Mouse (Mus musculus): ENCODE measurements around the gene Gdf2. TPM values are rescaled to one million over a fixed set of nuclear protein-coding genes. Genes with fewer than 3 reads are reported as not detected.

Gdf2 gene
- polyA plus RNA-seq, 1 experiment from 2014 or later: 0.48 TPM

DNA sequence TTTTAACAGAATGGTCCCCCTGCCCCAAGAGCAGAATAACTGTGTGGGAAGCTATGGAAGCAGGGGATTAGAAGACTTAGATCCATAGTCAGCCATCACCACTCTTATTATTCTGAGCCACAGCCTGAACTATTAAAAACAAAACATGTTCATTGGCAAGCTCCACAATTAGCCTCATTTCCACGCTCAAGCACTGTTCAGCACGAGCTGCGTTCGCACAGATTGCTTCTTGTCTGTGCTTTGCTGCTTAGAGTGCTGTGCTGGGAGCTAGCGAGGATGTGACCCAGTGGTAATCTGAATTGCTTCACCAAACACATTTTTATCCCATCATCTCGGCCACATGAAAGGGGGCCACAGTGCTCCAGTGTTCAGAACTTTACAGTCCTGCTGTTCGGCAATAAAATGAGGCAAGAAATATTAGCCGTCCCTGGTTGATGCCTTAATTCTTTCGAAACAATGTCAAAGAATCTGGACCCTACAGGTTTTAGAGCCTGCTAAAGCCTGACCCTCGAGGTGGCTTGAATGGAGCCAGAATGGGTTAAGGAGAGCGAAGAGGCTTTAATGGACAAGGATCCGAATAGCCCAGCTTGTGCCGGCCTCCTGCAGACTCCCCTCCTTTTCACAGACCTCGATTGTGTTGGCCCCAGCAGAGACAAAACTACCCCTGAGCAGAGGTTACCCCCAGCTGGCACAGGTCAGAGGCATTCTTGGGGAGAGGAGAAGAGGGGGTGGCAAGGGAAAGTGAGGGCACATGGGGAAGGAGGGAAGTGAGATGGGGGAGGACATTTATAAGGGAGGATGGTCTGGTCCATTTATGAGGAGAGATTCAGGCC lies 19.9 kb upstream of the Gdf2 start:
- Histone ChIP-seq H3K4me3 (replicated peaks; ENCODE audit: low read length) (no peak overlapping the region), H3K9me3 (replicated peaks; ENCODE audit: control insufficient read depth, low read length) (no peaks in the 10 kb centered on the region), H3K27ac (ENCODE audit: low read length) (no peak overlapping the region), H3K9ac (ENCODE audit: low read length) (no peak overlapping the region), H3K4me1 (ENCODE audit: control insufficient read depth, insufficient read depth, low read length) (peaks cover 4% of the 10 kb centered on the region; the same call in 1 of the 2 replicates), H3K4me2 (ENCODE audit: low read depth, low read length) (no peak overlapping the region), H3K27me3 (ENCODE audit: control insufficient read depth, insufficient read depth, low read length) (peaks cover 53% of the 10 kb centered on the region), H3K36me3 (ENCODE audit: control insufficient read depth, insufficient read depth, low read length) (no peaks in the 10 kb centered on the region)
- 67% methylated on average over 14 of the region's 14 CpGs for WGBS
- no peak for ATAC-seq (ENCODE audit: insufficient read depth, low FRiP score)

DNA sequence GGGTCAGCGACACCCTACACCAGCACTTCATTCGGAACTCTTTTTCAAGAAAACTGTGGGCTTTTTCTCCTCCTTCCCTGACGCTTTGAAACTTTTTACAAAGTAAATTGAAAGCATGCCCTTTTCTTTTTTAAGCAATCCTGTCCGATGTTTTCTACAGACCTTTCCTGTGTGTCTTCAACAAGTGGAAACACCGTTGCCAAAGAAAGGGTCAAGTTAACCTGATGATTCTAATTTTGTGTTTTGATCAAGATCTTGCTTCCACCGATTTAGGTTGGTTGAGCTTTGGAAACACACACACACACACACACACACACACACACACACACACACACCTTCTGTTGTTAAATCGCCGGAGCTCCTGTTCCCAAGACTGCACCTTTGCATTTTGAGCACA lies 18.1 kb upstream of the Gdf2 start:
- H3K27me3 ChIP-seq (ENCODE audit: control insufficient read depth, insufficient read depth, low read length): peaks cover 66% of the 10 kb centered on the region
- H3K36me3 ChIP-seq (ENCODE audit: control insufficient read depth, insufficient read depth, low read length): no peaks in the 10 kb centered on the region
- H3K27ac ChIP-seq (ENCODE audit: low read length): no peak overlapping the region
- 15% methylated on average over 8 of the region's 8 CpGs for WGBS
- peaks cover 4% of the 10 kb centered on the region; the same call in 1 of the 2 replicates for H3K4me1 ChIP-seq (ENCODE audit: control insufficient read depth, insufficient read depth, low read length)
- peak overlapping the region; percentile 66; the same call in 1 of the 2 replicates for H3K9ac ChIP-seq (ENCODE audit: low read length)
- H3K4me3 ChIP-seq (replicated peaks; ENCODE audit: low read length): peak overlapping the region; percentile 56
- H3K9me3 ChIP-seq (replicated peaks; ENCODE audit: control insufficient read depth, low read length): no peaks in the 10 kb centered on the region
- peak overlapping the region; percentile 95 for H3K4me2 ChIP-seq (ENCODE audit: low read depth, low read length)
- no peak for ATAC-seq (ENCODE audit: insufficient read depth, low FRiP score)

DNA sequence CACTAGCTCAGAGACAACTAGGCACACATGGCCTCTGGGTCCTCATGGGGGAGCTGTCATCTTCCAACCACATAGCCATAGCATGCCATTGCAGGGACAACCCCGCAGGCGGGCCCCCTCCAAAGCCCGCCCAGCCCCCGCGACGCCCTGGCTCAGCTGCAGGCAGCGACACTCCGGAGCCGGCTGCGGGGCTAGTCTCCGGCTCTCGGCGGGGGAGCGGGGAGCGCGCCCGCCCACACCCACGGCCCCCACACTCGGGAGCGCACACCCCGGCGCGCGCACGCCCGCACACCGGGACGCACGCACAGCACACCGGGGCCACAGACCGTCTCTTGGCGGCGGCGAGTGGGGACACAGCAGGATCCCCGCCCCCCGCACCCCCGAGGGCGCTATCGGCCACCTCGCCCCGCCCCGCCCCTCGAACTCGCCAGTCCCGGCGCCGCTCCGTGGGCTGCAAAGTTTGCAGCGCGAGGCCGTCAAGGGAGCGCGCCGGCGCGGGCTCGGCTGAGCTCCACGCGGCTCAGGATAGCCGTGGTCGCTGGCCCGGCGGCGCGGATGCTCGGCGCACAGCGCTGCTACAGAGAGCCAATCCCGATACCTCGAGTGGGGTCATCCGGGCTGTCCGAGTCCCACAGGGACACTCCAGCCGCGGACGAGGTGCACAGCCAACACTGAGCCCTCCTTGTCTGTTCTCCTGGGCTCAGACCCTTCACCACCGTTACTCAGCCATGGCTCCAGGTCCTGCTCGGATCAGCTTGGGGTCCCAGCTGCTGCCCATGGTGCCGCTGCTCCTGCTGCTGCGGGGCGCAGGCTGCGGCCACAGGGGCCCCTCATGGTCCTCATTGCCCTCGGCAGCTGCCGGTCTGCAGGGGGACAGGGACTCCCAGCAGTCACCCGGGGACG lies 17.4 kb upstream of the Gdf2 start, which contains the start of gene Gdf10:
Gene Gdf10 (plus strand): TSS at position 420 of the 903 bp plus-strand sequence.
- peaks cover 64% of the 10 kb centered on the region for H3K27me3 ChIP-seq (ENCODE audit: control insufficient read depth, insufficient read depth, low read length)
- H3K36me3 ChIP-seq (ENCODE audit: control insufficient read depth, insufficient read depth, low read length): no peaks in the 10 kb centered on the region
- no peaks in the 10 kb centered on the region for H3K9me3 ChIP-seq (replicated peaks; ENCODE audit: control insufficient read depth, low read length)
- peak within 1 kb of the TSS; percentile 95 for H3K4me2 ChIP-seq (ENCODE audit: low read depth, low read length)
- H3K4me1 ChIP-seq (ENCODE audit: control insufficient read depth, insufficient read depth, low read length): peaks cover 4% of the 10 kb centered on the region; the same call in 1 of the 2 replicates
- WGBS: 1% methylated on average over 85 of the region's 85 CpGs
- H3K27ac ChIP-seq (ENCODE audit: low read length): no peak within 1 kb of the TSS
- peak within 1 kb of the TSS; percentile 66 for H3K9ac ChIP-seq (ENCODE audit: low read length)
- peak; percentile 78; the same call in 1 of the 2 replicates for ATAC-seq (ENCODE audit: insufficient read depth, low FRiP score)
- H3K4me3 ChIP-seq (replicated peaks; ENCODE audit: low read length): peak within 1 kb of the TSS; percentile 56

DNA sequence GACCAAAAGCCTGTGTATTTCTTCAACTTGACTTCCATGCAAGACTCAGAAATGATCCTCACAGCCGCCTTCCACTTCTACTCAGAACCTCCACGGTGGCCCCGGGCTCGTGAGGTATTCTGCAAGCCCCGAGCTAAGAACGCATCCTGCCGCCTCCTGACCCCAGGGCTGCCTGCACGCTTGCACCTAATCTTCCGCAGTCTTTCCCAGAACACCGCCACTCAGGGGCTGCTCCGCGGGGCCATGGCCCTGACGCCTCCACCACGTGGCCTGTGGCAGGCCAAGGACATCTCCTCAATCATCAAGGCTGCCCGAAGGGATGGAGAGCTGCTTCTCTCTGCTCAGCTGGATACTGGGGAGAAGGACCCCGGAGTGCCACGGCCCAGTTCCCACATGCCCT lies 9.0 kb upstream of the Gdf2 start:
- peak; percentile 33; the same call in 1 of the 2 replicates for ATAC-seq (ENCODE audit: insufficient read depth, low FRiP score)
- H3K9me3 ChIP-seq (replicated peaks; ENCODE audit: control insufficient read depth, low read length): no peaks in the 10 kb centered on the region
- peaks cover 19% of the 10 kb centered on the region for H3K27me3 ChIP-seq (ENCODE audit: control insufficient read depth, insufficient read depth, low read length)
- WGBS: 48% methylated on average over 17 of the region's 17 CpGs
- H3K4me3 ChIP-seq (replicated peaks; ENCODE audit: low read length): no peak overlapping the region
- no peak overlapping the region for H3K9ac ChIP-seq (ENCODE audit: low read length)
- no peaks in the 10 kb centered on the region for H3K4me1 ChIP-seq (ENCODE audit: control insufficient read depth, insufficient read depth, low read length)
- H3K4me2 ChIP-seq (ENCODE audit: low read depth, low read length): no peak overlapping the region
- H3K27ac ChIP-seq (ENCODE audit: low read length): no peak overlapping the region
- H3K36me3 ChIP-seq (ENCODE audit: control insufficient read depth, insufficient read depth, low read length): no peaks in the 10 kb centered on the region

DNA sequence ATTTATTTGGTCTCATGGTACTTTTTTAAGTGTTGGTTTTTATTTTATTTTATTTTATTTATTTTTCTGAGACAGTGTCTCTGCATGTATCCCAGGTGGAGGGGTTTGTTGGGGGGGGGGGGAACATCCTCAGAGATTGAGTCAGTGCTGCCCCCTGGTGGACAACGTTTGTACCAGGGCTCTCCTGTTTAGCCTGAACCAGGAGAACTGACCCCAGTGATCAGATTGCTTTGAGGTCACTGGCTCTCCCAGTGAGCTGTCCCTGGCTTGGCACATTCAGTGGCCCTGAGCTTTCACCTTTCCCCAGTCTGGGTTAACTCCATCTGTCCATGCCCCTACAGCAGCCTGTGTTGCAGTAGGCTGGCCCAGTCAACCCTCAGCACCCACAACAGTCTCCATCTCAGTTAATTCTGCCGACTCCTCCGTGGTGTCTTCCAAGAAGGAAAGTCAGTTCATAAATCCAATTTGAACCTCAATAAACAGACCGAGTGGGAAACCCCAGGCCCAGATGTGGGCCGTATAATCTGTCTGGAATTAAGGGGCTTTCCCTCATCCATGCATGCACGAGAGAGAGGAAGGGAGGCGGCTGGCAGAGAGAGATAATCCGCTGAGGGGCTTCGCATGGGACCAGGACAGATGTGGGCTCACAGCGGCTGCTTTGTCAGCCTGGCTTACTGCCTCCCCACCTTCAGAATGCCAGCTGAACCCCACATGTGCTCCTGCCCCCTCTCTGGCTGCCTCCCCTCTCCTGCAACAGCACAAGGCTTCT lies 7.7 kb upstream of the Gdf2 start:
- H3K4me1 ChIP-seq (ENCODE audit: control insufficient read depth, insufficient read depth, low read length): no peaks in the 10 kb centered on the region
- peaks cover 11% of the 10 kb centered on the region for H3K27me3 ChIP-seq (ENCODE audit: control insufficient read depth, insufficient read depth, low read length)
- H3K9me3 ChIP-seq (replicated peaks; ENCODE audit: control insufficient read depth, low read length): no peaks in the 10 kb centered on the region
- no peak overlapping the region for H3K4me3 ChIP-seq (replicated peaks; ENCODE audit: low read length)
- H3K36me3 ChIP-seq (ENCODE audit: control insufficient read depth, insufficient read depth, low read length): no peaks in the 10 kb centered on the region
- no peak overlapping the region for H3K9ac ChIP-seq (ENCODE audit: low read length)
- no peak overlapping the region for H3K4me2 ChIP-seq (ENCODE audit: low read depth, low read length)
- no peak overlapping the region for H3K27ac ChIP-seq (ENCODE audit: low read length)
- WGBS: 58% methylated on average over 10 of the region's 10 CpGs
- ATAC-seq (ENCODE audit: insufficient read depth, low FRiP score): no peak

DNA sequence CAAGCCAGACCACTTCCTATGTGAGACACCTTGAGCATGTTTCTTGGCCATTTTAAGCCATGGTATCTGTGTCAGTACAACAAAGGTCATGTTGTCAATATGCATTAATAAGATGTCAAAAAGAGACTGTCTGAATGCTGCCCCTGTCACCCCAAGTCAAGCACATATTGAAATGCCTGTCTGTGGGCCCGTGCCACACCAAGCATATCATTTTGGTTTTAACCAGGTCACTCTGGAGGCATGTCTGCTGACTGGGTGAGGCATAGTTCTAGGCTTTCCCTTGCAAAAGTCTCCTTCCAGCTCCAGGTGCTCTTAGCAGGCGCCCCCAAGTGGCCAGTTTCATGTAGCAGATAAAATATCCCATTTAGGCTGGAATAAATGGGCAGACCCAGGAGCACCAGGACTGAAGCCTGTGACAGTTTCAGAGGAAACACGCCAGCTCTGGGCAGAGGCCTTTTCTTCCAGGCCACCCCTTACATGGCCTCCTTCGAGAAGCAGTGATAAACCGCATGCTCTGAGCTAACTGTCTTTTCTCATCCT lies 7.0 kb upstream of the Gdf2 start:
- 43% methylated on average over 5 of the region's 5 CpGs for WGBS
- Histone ChIP-seq H3K4me3 (replicated peaks; ENCODE audit: low read length) (no peak overlapping the region), H3K9me3 (replicated peaks; ENCODE audit: control insufficient read depth, low read length) (no peaks in the 10 kb centered on the region), H3K4me2 (ENCODE audit: low read depth, low read length) (no peak overlapping the region), H3K27ac (ENCODE audit: low read length) (no peak overlapping the region), H3K36me3 (ENCODE audit: control insufficient read depth, insufficient read depth, low read length) (no peaks in the 10 kb centered on the region), H3K4me1 (ENCODE audit: control insufficient read depth, insufficient read depth, low read length) (no peaks in the 10 kb centered on the region), H3K9ac (ENCODE audit: low read length) (no peak overlapping the region), H3K27me3 (ENCODE audit: control insufficient read depth, insufficient read depth, low read length) (peaks cover 11% of the 10 kb centered on the region)
- ATAC-seq (ENCODE audit: insufficient read depth, low FRiP score): no peak

DNA sequence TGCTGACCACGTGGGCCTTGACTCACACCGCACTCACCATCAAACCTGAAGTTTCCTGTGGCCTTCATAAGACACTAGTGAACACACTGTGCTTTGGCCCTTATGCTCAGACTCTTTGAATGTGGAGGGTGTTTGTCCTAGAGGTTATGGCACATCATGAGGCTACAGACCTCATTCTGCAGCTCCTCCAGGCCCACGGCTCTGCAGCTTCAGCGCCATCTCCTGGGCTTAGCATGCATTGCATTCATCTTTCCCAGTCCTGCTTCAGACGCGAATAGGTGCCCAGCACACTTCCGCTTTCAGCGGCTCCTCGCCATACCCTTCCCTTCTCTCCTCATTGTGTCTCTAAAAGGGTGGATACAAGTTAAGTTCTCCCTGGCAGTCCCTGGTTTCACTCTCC lies 1.7 kb upstream of the Gdf2 start:
- Histone ChIP-seq H3K4me2 (ENCODE audit: low read depth, low read length) (peak overlapping the region; percentile 1; the same call in 1 of the 2 replicates), H3K27me3 (ENCODE audit: control insufficient read depth, insufficient read depth, low read length) (no peaks in the 10 kb centered on the region), H3K9ac (ENCODE audit: low read length) (no peak overlapping the region; the same call in 1 of the 2 replicates), H3K4me1 (ENCODE audit: control insufficient read depth, insufficient read depth, low read length) (no peaks in the 10 kb centered on the region), H3K36me3 (ENCODE audit: control insufficient read depth, insufficient read depth, low read length) (no peaks in the 10 kb centered on the region), H3K9me3 (replicated peaks; ENCODE audit: control insufficient read depth, low read length) (no peaks in the 10 kb centered on the region), H3K27ac (ENCODE audit: low read length) (no peak overlapping the region), H3K4me3 (replicated peaks; ENCODE audit: low read length) (no peak overlapping the region)
- 27% methylated on average over 9 of the region's 9 CpGs for WGBS
- ATAC-seq (ENCODE audit: insufficient read depth, low FRiP score): 0 out of 2 replicates have a peak, but pooled peaks have one; percentile 21

DNA sequence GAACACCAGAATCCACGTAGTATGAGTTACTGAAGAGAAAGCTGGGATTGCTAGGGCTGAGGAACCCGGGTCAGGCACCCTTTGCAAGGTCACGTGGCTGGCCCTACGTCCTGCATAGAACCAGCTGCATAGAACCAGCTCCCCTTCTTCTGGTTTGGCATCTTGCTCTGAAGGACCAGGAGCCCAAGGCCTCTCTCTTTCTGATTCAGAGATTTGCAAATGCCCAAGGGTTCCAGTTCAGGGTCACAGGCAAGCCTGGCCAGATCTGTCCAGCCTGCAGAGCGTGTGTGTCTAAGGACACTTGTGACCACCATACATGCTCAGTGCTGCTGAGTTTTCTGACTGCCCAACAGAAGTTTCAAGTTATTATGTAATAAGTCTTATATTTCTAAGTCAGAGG lies 1.4 kb downstream of the Gdf2 start:
- Histone ChIP-seq H3K36me3 (ENCODE audit: control insufficient read depth, insufficient read depth, low read length) (no peaks in the 10 kb centered on the region), H3K4me2 (ENCODE audit: low read depth, low read length) (no peak overlapping the region), H3K4me1 (ENCODE audit: control insufficient read depth, insufficient read depth, low read length) (no peaks in the 10 kb centered on the region), H3K4me3 (replicated peaks; ENCODE audit: low read length) (no peak overlapping the region), H3K27me3 (ENCODE audit: control insufficient read depth, insufficient read depth, low read length) (no peaks in the 10 kb centered on the region; the same call in 1 of the 2 replicates), H3K9me3 (replicated peaks; ENCODE audit: control insufficient read depth, low read length) (no peaks in the 10 kb centered on the region), H3K9ac (ENCODE audit: low read length) (no peak overlapping the region), H3K27ac (ENCODE audit: low read length) (no peak overlapping the region)
- no peak for ATAC-seq (ENCODE audit: insufficient read depth, low FRiP score)
- 71% methylated on average over 5 of the region's 5 CpGs for WGBS

Data from stomach, embryonic 16.5 days (tissue).